Mouse (Mus musculus) liver, embryonic 16.5 days (tissue): Measurements from ENCODE around the gene Col8a1. TPM values are rescaled to one million over a fixed set of nuclear protein-coding genes. Genes with fewer than 3 reads are reported as not detected.

ENCODE experiments used
- ATAC-seq: fragments of 200-750 bp; cut with Nextera tagmentation; 2 replicates; pipeline ENCODE4 v1.8.0; 2017; ENCODE audit warnings: low read depth, mild to moderate bottlenecking, moderate number of reproducible peaks, moderate library complexity
- H3K27ac ChIP-seq: fragments of 300-500 bp; sonication (generic); 2 replicates; pipeline ENCODE4 v1.5.1; 2014; ENCODE audit warnings: mild to moderate bottlenecking, low read length
- H3K27me3 ChIP-seq: fragments of 300-500 bp; sonication (generic); 2 replicates; pipeline ENCODE4 v1.6.1; 2014; ENCODE audit warnings: low read depth, low read length, mixed read lengths; ENCODE audit not compliant: control insufficient read depth, insufficient read depth
- H3K36me3 ChIP-seq: fragments of 300-500 bp; sonication (generic); 2 replicates; pipeline ENCODE4 v1.6.1; 2014; ENCODE audit warnings: mild to moderate bottlenecking; ENCODE audit not compliant: control insufficient read depth, insufficient read depth
- H3K4me1 ChIP-seq: fragments of 300-500 bp; sonication (generic); 2 replicates; pipeline ENCODE4 v1.6.1; 2014; ENCODE audit warnings: low read depth, low read length, mixed read lengths; ENCODE audit not compliant: control insufficient read depth
- H3K4me2 ChIP-seq: fragments of 300-500 bp; sonication (generic); 2 replicates; pipeline ENCODE4 v1.6.1; 2014; ENCODE audit warnings: low read depth, low read length, mixed read lengths
- H3K4me3 ChIP-seq: fragments of 300-500 bp; sonication (generic); 2 replicates; pipeline ENCODE4 v1.5.1; 2014; ENCODE audit warnings: low read depth, mild to moderate bottlenecking, low read length
- H3K9ac ChIP-seq: fragments of 300-500 bp; sonication (generic); 2 replicates; pipeline ENCODE4 v1.6.1; 2014; ENCODE audit warnings: low read depth, low read length
- H3K9me3 ChIP-seq: fragments of 300-500 bp; sonication (generic); replicated peaks from 2 replicates; pipeline ENCODE4 v1.6.1; 2016; ENCODE audit warnings: low read length; ENCODE audit not compliant: control insufficient read depth
- WGBS: fragments of 180-500 bp; shearing (Covaris S2); extraction: QIAGEN DNeasy Blood & Tissue Kit; methylation state at CpG from one replicate; pipeline ENCODE4 v1.1.7; 2014; ENCODE audit not compliant: insufficient replicate concordance; 5-methylcytosine and 5-hydroxymethylcytosine counted together
- polyA plus RNA-seq: library from polyadenylated mRNA; unstranded; fragments of >200 nt; fragmentation: Nextera tagmentation; extraction: Ambion mirVana; gene quantifications from 2 replicates; pipeline ENCODE4 v1.2.1, GENCODE M21; 2015

Gene Col8a1
- polyA plus RNA-seq, 1 experiment from 2014 or later = 0.33 TPM

GRCm38 (mm10) chr16:57750549-57750948, 4.0 kb downstream of the Col8a1 start:
- Histone ChIP-seq H3K36me3 (no peaks in the 10 kb centered on the region), H3K9me3 (no peaks in the 10 kb centered on the region), H3K27me3 (0 out of 2 replicates have a peak, but pooled peaks cover 5% of the 10 kb centered on the region), H3K4me3 (no peak overlapping the region), H3K9ac (no peak overlapping the region), H3K4me1 (no peaks in the 10 kb centered on the region), H3K4me2 (no peak overlapping the region), H3K27ac (no peak overlapping the region)
- ATAC-seq = no peak
- 16% methylated on average over 2 of the region's 2 CpGs for WGBS

- WGBS = 31% methylated on average over 3 of the region's 3 CpGs
- Histone ChIP-seq H3K9me3 (no peaks in the 10 kb centered on the region), H3K4me1 (no peaks in the 10 kb centered on the region), H3K27me3 (no peaks in the 10 kb centered on the region), H3K4me3 (no peak overlapping the region), H3K36me3 (no peaks in the 10 kb centered on the region), H3K27ac (no peak overlapping the region), H3K4me2 (no peak overlapping the region), H3K9ac (no peak overlapping the region)
- no peak for ATAC-seq
These were observed 6.4 kb downstream of the Col8a1 start for GRCm38 (mm10) chr16:57748093-57748492.

GRCm38 (mm10) chr16:57747357-57748056, 7.0 kb downstream of the Col8a1 start:
- WGBS = 54% methylated on average over 2 of the region's 2 CpGs
- H3K27me3 ChIP-seq = no peaks in the 10 kb centered on the region
- no peaks in the 10 kb centered on the region for H3K4me1 ChIP-seq
- ATAC-seq = no peak
- no peaks in the 10 kb centered on the region for H3K9me3 ChIP-seq
- no peak overlapping the region for H3K4me3 ChIP-seq
- H3K9ac ChIP-seq = no peak overlapping the region
- H3K4me2 ChIP-seq = no peak overlapping the region
- no peak overlapping the region for H3K27ac ChIP-seq
- no peaks in the 10 kb centered on the region for H3K36me3 ChIP-seq

- WGBS = 66% methylated on average over 3 of the region's 3 CpGs
- Histone ChIP-seq H3K4me1 (no peaks in the 10 kb centered on the region), H3K27me3 (no peaks in the 10 kb centered on the region)
These were observed 14.4 kb downstream of the Col8a1 start for GRCm38 (mm10) chr16:57740169-57740568.

GRCm38 (mm10) chr16:57734942-57735341, 19.6 kb downstream of the Col8a1 start:
- Histone ChIP-seq H3K27ac (no peak overlapping the region), H3K4me2 (no peak overlapping the region), H3K4me3 (no peak overlapping the region), H3K27me3 (no peaks in the 10 kb centered on the region), H3K4me1 (no peaks in the 10 kb centered on the region), H3K9ac (no peak overlapping the region), H3K9me3 (no peaks in the 10 kb centered on the region), H3K36me3 (no peaks in the 10 kb centered on the region)
- 63% methylated on average over 2 of the region's 2 CpGs for WGBS
- no peak for ATAC-seq

More at GRCm38 (mm10) chr16:57740169-57740568, 14.4 kb downstream of the Col8a1 start:
- H3K9me3 ChIP-seq = no peaks in the 10 kb centered on the region
- no peak overlapping the region for H3K4me2 ChIP-seq
- no peak overlapping the region for H3K9ac ChIP-seq
- no peak overlapping the region for H3K27ac ChIP-seq
- no peak overlapping the region for H3K4me3 ChIP-seq
- ATAC-seq = no peak
- H3K36me3 ChIP-seq = no peaks in the 10 kb centered on the region

- no peaks in the 10 kb centered on the region for H3K27me3 ChIP-seq
- no peak overlapping the region for H3K27ac ChIP-seq
- no peak for ATAC-seq
- H3K9me3 ChIP-seq = no peaks in the 10 kb centered on the region
- H3K36me3 ChIP-seq = no peaks in the 10 kb centered on the region
- H3K4me1 ChIP-seq = no peaks in the 10 kb centered on the region
- H3K9ac ChIP-seq = no peak overlapping the region
- no peak overlapping the region for H3K4me2 ChIP-seq
- WGBS = 72% methylated on average over 1 of the region's 1 CpGs
- no peak overlapping the region for H3K4me3 ChIP-seq
These were observed 21.0 kb downstream of the Col8a1 start for GRCm38 (mm10) chr16:57733545-57733944.

- WGBS = 63% methylated on average over 3 of the region's 3 CpGs
These were observed 21.4 kb downstream of the Col8a1 start for GRCm38 (mm10) chr16:57733139-57733538.

GRCm38 (mm10) chr16:57724978-57725377, 29.6 kb downstream of the Col8a1 start:
- ATAC-seq = no peak
- Histone ChIP-seq H3K4me2 (no peak overlapping the region), H3K9me3 (no peaks in the 10 kb centered on the region), H3K27ac (no peak overlapping the region), H3K36me3 (no peaks in the 10 kb centered on the region), H3K9ac (no peak overlapping the region), H3K27me3 (no peaks in the 10 kb centered on the region), H3K4me3 (no peak overlapping the region), H3K4me1 (no peaks in the 10 kb centered on the region)
- 43% methylated on average over 3 of the region's 3 CpGs for WGBS

More at GRCm38 (mm10) chr16:57733139-57733538, 21.4 kb downstream of the Col8a1 start:
- Histone ChIP-seq H3K4me2 (no peak overlapping the region), H3K9ac (no peak overlapping the region), H3K4me1 (no peaks in the 10 kb centered on the region), H3K9me3 (no peaks in the 10 kb centered on the region), H3K27ac (no peak overlapping the region), H3K36me3 (no peaks in the 10 kb centered on the region), H3K4me3 (no peak overlapping the region), H3K27me3 (no peaks in the 10 kb centered on the region)
- ATAC-seq = no peak

GRCm38 (mm10) chr16:57718982-57719381, 35.6 kb downstream of the Col8a1 start:
- Histone ChIP-seq H3K4me2 (no peak overlapping the region), H3K4me3 (no peak overlapping the region), H3K27me3 (no peaks in the 10 kb centered on the region), H3K4me1 (no peaks in the 10 kb centered on the region), H3K9ac (no peak overlapping the region), H3K9me3 (no peaks in the 10 kb centered on the region), H3K27ac (no peak overlapping the region), H3K36me3 (no peaks in the 10 kb centered on the region)
- WGBS = 39% methylated on average over 2 of the region's 2 CpGs
- no peak for ATAC-seq
